Mouse (Mus musculus) urinary bladder, adult 18-20 months (tissue): ENCODE measurements around the gene Dnaja2.
A peak's percentile ranks its signal among the peaks of the same experiment; 100 is the strongest.

Source experiments
- DNase-seq, 2 experiments: peaks; one replicate each; pipeline ENCODE4 v3.0.0; 2022; ENCODE audit warnings: low spot score in 2 of 2, mixed read lengths in 2 of 2

Gene Dnaja2

DNA sequence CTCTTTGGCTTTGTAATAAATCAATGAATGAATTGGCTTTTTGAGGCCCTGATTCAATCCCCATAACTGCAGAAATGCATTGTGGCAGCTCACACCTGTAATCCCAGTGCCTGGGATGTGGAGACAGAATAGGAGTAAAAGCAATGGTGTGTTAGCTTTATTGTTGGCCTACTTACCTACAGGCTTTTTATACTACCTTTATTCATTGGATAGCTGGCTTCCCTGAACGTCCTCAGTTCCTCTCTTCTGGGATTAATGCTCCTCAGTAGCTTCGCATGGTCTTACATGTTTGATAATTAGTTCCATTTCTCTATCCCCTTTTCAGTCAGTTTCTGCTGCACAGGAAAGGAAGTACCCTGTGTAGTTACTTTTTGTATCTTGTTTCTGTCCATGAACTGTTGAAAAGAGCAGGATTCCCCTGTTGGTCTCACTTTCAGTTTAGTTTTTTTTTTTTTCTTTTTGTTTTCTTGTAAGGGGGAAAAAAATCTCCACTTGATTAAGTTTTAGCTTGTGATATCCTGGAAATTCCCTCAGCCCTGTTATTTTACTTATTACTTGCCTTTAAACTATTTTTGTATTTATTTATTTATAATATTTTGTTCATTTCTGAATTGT lies 1.9 kb upstream of the Dnaja2 start:
- no peak for DNase-seq

DNA sequence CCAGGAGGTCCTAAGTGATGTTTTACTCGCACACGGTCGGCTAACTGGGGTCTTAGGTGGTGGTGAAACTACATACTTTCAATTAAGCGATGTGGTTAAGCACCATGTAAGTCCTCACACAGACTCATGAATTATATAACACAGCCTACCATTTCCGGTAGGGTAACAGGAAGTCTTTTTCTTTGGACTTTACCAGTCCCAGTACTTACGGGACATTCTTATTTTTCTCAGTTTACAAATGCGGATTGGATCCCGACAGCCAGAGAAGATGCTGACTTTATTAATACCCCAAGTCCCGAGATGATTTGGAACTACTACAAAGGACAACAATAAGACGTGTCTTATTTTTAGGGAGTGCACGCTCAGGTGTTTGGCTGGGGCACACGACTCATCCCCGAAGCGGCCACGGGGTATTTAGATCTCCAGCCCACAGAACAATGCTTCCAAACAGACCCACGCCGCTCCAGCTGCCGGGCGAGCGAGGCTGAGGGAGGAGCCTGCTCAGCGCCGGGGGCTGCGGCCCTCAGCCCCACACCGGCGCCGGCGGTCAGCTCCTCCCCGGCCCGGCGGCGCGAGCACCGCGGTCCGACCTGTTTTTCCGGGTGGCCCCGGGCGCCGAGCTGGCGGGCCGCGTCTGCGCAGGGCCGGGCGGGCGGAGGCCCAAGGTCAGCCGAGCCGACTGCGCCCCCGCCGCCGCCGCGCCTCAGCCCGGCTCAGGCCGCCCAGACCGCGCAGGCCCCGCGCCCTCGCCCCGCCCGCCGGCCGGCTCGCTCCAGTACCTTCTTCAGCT lies 558 bp downstream of the Dnaja2 start:
- DNase-seq: peak in 1 of 2 experiments; percentile 67

DNA sequence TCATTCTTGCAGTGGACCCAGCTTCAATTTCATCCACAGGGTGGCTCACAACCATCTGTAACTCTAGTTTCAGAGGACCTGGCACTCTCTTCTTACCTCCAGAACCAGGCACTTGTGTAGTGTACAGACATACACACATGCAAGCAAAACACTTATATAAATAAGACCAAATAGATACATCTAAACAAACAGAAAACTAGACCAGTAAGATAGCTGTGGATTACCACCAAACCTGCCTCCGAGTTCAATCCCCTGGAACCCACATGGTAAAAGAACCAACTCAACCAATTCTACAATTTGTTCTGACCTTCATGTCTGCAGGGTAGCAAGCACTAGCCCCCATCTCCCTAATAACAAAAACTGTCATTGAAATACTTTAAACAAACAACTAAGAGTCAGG lies 3.2 kb downstream of the Dnaja2 start:
- no peak for DNase-seq

DNA sequence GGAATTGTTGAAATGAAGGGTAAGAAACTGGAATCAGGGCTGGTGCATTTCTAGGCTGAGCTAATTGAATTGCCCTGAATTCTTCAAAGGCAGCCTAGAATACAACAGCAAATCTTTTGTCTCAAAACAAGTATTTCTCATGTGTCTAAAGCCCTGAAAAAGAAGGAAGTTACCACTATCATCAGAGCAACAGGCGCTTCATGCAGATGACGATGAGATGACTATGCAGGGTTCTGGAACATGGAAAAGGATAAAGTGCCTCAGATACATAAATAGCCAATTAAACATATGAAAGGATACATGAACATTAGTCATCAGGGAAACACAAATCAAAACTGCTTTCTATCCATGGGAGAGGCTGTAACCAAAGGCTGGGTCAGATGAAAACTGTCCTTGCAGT lies 18.8 kb downstream of the Dnaja2 start:
- no peak for DNase-seq

DNA sequence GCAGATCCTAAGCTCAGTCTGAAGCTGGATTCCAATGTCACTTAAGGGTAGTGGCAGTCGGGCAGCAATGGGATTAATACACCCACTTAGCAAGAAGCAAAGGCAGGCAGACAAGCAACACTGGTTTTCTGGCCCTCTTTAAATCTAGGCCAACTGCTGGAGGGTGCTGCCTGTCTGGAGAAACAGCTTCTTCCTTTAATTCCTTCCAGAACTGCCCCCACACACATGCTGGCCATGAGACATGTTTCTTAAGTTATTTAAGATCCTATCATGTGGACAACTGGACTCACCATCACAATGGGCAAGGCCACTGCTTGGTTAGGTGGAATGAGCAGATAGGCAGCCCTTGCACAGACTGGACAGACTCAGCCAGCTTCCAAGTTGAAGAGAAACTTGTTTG lies 21.0 kb downstream of the Dnaja2 start:
- no peak for DNase-seq

DNA sequence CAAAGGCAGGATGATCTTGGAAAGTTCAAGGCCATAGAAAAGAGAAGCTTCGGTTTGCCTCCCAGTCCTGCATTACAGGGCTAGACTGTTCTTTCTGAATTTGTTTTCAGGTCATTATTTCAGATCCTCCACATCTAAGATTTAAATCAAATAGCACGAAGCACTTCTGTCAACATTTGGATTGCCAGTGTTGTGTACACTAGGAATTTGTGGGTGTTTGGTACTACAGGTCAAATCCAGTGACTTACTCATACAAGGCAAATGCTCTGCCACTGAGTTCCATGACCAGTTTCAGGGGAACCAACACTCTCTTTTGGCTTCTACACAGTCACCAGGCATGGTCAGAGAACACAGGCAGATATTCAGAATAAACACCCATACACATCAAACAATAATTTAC lies 21.7 kb downstream of the Dnaja2 start:
- no peak for DNase-seq

DNA sequence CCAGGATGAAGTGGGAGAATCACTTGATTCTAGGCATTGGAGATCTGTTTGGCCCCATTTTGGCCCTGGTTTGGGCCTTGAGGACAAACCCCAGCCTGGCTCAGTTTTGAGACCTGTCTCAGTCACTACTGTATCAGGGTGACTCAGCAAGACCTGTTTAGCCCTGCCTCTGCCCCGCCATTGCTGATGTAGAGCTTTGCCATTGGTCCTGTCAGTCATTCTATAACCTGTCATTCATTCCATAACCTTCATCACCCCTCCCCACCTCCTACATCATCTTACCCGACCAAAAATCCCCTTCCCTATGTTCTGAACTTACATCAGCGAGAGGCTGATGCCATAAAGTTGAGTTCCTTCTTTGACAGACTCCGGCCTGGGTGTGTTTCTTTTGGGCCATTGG lies 22.3 kb downstream of the Dnaja2 start:
- DNase-seq: no peak

DNA sequence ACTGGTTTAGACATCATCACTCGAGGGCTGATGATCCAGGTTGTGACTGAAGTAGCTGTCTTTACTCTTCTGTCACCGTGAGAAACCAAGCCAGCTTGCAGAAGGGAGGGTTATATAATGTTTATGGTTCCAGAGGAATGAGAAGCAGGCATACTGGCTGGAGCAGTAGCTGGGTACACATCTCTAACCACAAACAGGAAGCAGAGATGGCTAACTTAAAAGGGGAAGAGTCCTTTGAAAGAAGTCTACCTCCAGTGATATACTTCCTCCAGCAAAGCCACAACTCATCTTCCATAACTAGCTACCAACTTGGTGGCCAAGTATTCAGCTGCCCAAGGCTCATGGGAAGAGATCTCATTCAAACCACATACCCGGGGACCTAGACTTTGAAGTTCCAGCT lies 23.7 kb downstream of the Dnaja2 start:
- DNase-seq: no peak

DNA sequence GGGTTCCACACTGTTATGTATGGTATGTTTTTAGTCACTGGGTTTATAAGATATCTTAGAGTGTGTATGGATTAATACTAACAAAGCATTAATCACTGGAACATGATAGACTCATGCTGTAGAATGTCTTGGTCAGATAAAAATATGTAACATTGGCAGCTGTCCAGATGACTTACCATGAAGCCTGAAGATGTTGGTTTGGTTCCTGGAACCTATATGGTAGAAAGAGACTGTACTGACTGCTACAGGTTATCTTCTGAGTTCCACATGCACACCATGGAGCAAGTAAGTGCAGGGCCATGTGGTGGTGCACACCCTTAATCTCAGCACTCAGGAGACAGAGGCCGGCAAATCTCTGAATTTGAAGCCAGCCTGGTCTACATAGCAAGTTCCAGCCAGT lies 24.4 kb downstream of the Dnaja2 start:
- no peak for DNase-seq

DNA sequence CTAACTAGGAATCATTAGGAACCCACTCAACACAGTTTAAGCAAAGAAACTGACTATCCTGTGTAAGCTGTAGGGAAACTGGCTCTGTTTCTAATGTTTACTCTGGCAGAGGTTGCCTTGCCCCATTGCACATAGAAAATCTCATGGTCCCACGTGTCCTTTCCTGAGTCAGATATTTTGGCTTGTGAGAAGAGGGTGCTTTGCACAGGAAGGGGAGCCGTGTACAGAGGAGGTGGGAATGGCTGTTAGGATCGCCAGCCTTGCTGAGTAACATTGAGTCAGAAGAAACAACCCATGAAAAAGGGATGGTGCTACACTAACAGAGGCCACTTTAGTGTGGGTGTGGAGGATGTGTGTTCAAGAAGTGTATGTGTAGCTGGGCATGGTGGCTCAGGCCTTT lies 26.2 kb downstream of the Dnaja2 start:
- no peak for DNase-seq

DNA sequence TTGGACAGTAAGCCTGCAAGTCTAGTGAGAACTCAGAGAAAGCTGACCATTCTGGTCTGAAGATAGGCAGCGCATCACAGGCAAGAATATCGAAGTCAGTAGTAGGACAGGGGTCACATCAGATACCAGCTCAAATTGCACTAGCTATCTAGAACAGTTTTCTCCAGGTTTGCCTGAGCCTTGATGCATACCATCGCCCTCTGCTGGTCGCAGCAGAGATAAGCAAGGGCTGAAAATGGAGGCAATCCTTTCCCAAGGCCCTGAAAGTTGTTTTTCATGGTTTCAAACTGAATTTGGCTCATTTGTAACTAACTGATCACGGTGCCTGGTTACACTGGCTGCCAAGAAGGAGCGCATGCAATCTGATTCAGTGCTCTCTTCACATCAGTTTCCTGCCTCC lies 29.0 kb downstream of the Dnaja2 start:
- peak; percentile 20 to 47 for DNase-seq

DNA sequence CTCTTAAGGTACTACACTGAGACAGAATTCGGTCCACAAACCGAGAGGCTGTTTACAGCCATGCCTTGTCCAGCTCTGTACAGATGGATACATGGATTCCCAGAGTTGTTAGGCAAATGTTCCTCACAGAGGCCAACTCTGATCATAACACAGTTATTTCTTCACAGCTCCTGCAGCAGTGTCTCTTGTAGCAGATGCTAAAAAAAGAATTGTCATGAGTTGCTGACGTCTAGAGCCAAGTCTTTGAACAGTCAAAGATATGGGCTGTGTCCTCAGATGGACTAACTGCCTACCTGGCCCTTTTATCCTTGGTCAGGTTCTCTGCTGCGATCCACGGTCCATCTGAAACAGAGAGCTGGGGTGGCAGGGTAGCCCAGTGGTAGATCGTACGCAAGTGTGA lies 31.1 kb downstream of the Dnaja2 start:
- DNase-seq: no peak

DNA sequence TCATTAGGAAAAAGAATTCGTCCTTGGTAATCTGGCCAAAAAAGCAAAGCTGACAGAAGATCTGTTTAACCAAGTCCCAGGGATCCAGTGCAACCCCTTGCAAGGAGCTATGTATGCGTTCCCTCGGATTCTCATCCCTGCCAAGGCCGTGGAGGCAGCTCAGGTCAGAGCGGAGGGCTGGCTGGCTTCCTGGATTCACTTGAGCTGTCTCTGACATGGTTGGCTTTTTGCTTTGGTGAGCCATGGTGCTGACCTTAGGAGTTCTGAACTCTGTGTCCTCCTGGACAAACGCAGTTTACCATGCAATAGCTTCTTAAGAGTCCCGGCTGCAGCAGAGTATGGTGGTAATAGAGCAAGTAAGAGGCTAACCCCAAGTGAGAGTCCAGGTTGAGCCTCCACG lies 33.8 kb downstream of the Dnaja2 start:
- no peak for DNase-seq

DNA sequence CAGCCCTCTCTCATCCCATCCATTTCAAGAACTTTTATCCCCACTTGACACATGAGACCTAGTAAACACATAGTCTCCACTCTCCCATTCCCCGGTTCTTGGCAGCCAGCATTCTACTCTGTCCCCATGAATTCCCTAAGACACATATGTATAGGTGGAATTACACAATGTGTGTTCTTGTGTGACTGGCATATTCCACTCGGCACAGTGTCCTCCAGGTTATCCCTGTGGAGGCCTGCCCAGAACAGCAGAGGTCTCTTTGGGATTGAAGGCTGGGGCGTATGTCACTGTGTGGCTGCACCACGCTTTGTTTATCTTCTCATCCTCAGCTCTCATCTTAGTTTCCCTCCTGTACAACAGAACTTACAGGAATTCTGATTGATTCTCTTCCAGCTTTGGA lies 34.6 kb downstream of the Dnaja2 start:
- DNase-seq: no peak

DNA sequence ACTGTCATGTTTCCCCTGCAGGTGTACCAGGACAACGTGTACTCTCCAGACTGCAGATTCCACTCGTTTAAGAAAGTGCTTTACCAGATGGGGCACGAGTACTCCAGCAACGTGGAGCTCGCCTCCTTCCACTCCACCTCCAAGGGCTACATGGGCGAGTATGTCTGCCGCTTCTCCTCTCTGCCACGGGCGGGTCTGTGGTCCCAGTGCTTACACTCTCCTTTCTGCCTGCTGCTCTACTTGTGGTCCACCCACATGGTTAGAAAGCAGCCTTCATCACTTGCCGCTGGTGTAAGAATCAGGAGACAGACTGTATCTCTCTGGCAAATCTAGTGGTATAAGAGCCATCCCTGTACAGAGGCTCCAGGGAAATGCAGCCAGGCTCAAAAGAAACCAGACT lies 37.2 kb downstream of the Dnaja2 start:
- no peak for DNase-seq

DNA sequence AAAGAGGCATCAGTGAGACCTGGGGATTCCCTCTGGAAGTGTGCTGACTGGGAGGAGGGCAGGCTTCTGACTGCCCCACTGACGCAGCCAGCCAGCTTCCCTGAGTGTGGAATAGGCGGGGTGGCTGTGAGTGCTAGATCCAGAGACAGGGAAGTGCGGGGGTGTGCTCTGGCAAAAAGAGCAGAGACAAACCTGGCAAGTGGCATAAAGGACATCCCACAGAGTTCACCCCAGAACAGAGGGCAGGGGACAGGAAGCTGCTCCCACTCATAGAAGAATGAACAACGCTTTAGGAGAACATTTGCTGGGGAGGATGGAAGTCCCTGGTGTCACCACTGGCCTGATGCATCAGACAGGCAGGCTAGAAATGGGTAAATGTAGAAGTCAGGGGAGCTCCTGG lies 37.8 kb downstream of the Dnaja2 start:
- DNase-seq: no peak

DNA sequence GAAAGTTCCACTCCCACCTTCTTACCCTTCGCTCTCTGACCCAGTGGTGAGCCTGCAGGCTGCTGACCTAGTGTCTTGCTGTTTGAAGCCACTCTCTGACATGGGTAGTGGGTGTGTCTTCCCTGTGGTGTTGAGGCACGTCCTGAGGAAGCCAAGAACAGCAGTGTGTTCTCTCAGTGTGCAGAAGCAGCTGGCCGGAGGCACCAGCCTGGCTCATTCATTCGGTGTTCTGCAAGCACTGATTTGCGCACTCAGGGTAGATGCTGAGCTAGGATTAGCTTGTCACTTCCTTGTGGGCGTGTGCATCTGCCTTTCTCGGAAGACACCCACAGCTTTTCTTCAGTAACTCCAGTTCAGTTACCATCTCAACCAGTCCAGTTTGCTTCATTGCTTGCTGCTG lies 39.8 kb downstream of the Dnaja2 start:
- DNase-seq: peak in 1 of 2 experiments; percentile 40

DNA sequence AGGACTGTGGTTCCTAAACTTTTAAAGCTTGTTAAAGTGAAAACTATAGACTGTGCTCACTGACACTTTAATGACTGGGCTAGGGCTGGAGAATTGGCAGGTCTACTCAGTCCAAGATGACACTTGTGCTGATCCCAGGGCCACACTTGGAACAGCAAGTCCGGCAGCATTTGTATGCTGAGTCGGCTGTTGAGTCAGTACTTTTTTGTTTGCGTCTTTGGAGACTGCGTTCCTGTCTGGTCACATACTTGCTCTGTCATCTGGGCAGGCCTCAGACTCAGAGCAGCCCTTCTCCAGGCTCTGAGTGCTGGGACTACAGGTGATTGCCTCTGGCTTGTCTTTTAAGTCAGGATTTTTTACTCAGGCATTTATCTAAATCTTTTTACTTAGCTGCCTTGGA lies 41.9 kb downstream of the Dnaja2 start:
- peak in 1 of 2 experiments; percentile 53 for DNase-seq

DNA sequence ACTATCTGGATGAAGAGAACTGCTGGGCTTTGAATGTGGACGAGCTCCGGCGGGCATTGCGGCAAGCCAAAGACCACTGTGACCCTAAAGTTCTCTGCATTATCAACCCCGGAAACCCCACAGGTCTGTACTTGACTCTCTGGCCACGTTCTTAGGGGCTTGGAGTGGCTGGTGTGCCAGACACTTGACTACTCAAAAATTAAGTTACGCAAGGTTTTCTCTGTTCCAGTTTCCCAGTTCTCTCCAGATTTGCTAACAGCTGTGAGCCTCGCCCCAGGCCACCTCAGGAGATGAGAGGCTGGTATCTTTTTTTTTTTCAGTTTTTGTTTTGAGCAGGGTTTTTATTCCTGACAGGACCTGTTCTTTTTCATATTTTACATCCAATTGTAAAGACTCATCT lies 42.9 kb downstream of the Dnaja2 start:
- DNase-seq: no peak

DNA sequence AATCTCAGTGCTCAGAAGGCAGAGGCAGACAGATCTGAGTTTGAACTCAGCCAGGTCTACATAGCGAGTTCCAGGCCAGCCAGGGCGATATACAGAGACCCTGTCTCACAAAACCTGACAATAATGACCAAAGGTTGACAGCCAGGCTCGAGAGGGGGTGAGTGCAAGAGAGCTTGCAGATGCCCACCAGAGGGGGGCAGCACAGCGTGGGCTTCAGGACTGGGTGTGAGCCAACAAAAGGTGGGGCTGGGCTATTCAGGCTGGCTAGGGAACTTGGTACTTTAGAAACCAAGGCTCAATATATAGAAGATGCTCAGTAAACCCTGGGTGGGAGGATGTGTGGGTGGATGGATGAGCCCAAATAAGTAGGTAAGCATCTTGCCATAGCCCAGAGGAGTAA lies 46.5 kb downstream of the Dnaja2 start:
- no peak for DNase-seq

DNA sequence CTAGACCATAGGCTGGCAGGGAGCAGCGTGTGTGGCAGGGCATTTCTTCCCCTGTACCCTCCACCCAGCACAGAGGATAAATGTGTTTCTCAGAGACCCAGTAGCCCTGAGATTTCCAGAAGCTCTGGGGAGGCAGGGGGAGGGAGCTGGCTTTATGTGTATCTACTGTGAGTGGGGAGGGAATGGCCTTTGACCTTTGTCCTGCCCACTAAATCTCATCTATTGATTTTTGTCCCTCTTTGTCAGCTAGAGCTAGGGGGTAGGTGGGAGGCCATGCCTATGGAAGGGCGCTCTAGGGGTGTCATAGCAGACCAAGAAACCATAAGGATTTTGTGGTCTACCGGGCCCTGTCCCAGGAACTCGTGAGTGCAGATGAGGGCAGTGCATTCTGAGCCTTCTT lies 48.5 kb downstream of the Dnaja2 start:
- no peak for DNase-seq

DNA sequence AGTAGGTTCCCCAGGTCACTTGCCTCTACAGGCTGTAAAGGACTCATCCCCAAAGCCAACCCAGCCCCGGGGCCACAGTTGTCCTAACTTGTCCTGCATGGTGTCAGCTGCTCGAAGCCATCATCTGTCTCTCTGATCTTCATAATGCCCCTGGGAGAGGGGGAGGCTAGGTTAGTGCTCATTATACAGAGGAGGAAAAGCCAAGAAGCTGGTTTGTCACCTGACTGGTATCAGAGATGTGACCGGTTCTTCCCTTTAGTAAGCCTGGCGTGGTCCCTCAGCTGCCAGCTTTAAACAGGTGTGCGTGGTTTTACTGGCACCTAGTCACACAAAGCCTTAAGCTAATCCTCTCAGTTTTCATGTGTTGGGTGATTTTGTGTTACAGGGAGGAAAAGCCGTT lies 50.4 kb downstream of the Dnaja2 start:
- DNase-seq: no peak

DNA sequence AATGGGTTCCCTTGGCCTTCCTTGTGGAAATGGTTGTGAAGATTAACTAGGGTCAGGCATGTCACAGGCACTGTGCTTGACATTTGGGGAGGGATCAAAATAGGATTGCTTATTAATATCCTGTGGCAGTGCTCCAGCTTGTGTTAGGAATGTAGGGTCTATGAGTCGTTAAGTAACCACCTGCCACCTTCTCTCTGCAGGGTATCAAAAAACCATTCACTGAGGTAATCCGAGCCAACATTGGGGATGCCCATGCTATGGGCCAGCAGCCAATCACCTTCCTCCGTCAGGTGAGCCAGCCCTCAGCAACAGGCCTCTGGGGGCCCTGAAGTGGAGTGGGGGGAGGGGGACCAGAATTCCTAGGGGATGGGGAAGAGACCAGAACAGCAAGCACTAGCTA lies 52.1 kb downstream of the Dnaja2 start:
- DNase-seq: no peak

DNA sequence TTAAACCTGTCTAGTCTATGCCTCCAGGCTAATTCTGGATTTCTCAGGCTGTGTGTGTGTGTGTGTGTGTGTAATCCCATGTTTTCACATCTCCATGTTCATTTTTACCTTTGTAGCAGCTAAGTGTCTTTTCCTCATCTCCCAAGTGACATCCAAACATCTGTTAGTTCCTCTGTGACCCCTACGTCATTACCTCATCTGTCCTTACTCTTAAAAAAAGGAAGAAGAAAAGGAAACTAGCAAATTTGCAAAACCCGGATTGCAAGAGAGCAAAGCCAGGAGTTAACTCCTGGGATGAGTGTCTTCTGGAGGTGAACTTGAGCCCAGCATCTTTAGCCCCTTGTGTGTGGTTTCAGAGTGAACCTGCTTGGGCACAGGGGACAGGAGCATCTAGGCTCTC lies 52.8 kb downstream of the Dnaja2 start:
- DNase-seq: no peak
